Mouse (Mus musculus): Measurements from ENCODE around the gene Mfsd11.

Mfsd11 gene

DNA sequence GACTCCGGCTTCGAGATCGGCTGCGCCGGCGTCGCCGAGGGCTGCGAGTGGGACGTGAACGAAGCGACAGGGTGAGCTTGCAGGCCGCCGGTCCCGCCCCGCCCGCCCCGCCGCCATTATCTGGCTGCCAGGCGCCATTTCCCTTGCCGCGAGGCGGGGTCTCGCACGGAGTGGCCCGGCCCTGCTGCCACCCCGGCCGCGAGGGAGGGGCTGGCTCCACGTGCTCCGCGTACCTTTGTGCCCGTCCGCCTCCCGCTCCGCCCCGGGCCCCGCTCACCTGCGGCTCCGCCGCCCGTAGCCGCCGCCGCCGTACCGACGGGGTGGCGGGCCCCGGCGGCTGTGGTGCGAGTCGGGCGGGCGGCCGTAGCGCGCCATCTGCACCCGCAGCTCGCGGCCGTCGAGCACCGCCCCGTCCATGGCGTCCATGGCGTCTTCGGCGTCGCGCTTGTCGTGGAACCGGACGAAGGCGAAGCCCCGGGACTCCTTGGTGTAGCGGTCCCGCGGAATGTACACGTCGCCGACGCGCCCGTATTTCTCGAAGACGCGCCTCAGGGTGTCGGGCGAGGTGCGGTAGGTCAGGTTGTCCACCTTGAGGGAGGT is at the start of gene Mfsd11:
Mfsd11 (plus strand) TSS at position 150 of the 600 bp plus-strand sequence.
- peak; percentile 75 to 80 for DNase-seq (ENCODE audit: low spot score in 2 of 2)

DNA sequence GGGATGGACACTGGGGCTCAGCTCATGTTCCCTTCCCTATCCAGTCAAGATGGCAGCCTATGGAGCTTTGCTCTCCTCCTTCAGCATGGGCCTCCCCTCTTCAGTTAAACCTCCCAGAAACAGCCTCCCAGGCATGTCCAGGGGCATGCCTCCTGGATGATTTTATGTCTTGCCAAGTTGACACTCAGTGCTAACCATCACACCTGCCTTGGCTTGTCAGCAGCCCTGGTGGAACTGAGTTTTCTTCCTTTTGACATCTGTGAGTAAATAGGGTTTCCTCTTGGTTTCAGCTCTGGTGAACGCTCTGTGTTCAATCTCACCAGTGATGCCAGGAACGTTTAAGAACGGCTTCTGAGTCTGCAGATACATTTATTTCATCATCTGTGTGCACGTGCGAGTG is 49.5 kb upstream of the Mfsd11 start:
- DNase-seq (ENCODE audit: low spot score in 2 of 2): no peak

GRCm38 (mm10) chr11:116806136-116807071 is 45.8 kb upstream of the Mfsd11 start:
- DNase-seq (ENCODE audit: low spot score in 2 of 2): no peak

GRCm38 (mm10) chr11:116807116-116807515 is 45.1 kb upstream of the Mfsd11 start:
- no peak for DNase-seq (ENCODE audit: low spot score in 2 of 2)

- DNase-seq (ENCODE audit: low spot score in 2 of 2): no peak
Observed at GRCm38 (mm10) chr11:116807526-116807925, 44.7 kb upstream of the Mfsd11 start.

- DNase-seq (ENCODE audit: low spot score in 2 of 2): peak; percentile 64 to 76
Observed at GRCm38 (mm10) chr11:116807938-116808606, 44.2 kb upstream of the Mfsd11 start.

GRCm38 (mm10) chr11:116808811-116809395 is 43.3 kb upstream of the Mfsd11 start:
- no peak for DNase-seq (ENCODE audit: low spot score in 2 of 2)

DNA sequence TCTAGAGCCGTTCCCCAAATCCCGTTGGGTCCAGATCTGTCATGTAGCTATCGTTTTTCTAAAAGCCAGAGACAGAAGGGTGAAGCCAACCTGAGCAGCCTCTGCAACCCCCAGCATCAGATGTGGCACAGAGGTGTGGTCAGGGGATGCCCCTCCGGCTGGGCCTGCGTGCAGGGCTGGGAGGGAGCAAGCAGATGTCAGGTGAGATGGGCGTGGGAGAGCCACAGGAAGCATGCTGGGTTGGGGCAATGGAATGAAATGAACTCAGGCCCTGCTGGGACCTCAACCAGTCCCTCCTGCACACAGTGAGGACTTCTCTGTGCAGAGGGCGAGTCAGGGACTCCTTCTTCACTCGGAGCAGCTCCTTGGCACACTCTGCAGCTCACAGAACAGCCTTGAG is 42.7 kb upstream of the Mfsd11 start:
- no peak for DNase-seq (ENCODE audit: low spot score in 2 of 2)

GRCm38 (mm10) chr11:116810528-116810927 is 41.7 kb upstream of the Mfsd11 start:
- no peak for DNase-seq (ENCODE audit: low spot score in 2 of 2)

GRCm38 (mm10) chr11:116810983-116811901 is 41.0 kb upstream of the Mfsd11 start:
- DNase-seq (ENCODE audit: low spot score in 2 of 2): peak in 1 of 2 experiments; percentile 37

DNA sequence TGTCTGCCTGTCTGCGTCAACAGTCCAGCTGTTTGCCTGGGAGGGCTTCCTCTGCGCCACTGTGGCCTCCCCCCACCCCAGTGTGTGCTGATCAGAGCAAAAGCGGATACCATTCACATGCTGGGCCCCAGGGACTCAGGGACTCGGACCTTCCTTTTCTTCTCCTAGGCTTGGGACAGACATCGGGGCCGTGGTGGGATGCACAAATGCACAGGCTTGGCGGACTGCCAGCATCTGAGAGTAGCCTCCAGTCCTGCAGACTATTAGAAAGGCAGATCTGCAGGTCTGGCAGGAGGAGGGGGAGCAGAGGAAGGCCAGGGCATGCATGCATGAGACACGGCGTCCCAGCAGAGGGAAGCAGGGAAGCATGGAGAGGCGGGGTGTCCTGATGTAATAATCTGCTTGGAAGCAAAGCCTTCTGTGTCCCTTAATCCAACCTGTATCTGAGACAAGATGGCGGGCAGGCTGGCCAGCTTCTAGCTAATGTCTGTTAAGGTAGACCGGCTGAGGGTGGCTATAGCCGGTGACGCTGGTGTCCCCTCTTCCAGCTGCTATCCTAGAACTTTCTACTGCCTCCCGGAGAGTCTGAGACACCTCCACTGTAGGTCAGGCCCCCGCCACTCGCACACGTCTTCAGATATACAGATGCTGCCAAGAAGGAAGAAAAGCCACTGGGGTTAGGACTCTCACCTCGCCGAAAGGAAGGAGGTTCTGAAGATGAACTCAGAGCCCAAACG is 39.3 kb upstream of the Mfsd11 start:
- no peak for DNase-seq (ENCODE audit: low spot score in 2 of 2)

DNA sequence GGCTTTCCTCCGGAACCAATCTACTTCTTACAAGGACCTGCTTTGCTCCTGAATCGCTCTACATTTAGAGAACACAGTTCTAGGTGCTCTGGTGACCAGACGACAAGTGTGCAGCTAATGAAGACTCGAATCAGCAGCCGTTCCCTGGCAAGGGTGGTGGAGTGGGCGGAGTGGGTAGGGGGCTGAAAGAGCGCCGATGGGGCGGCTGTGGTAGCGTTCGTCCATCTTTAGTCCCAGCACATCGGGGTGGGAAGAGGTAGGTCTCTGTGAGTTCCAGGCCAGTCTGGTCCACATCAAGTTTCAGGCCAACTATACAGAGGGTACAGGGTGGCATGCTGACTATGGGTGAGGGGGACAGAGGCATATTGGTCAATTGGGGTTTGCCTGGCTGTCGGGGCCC is 38.6 kb upstream of the Mfsd11 start:
- DNase-seq (ENCODE audit: low spot score in 2 of 2): no peak

- no peak for DNase-seq (ENCODE audit: low spot score in 2 of 2)
Observed at GRCm38 (mm10) chr11:116814076-116814883, 38.0 kb upstream of the Mfsd11 start.

DNA sequence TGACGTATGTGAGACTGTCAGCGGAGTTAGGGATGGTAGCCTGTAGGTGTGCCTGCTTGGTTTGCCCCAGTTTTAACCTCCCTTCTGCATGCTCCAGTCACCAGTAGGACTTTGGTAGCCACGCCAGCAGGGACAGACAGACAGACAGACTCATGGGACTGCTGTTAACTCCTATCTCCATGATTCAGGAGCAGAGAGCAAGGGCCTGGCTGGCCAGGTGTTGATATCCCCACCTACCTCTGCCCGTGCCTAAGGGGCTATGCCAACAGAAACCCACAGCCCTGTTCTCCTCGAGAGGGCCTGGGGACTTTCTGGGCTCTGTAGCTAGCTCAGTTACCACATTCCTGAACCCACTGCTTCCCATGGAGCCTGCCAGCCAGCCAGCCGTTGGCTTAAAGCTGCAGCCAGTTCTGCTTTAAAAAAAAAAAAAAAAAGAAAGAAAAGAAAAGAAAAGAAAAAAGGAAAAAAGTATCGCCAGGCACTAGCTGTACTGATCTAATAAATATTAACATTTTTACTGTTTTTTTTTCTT is 37.3 kb upstream of the Mfsd11 start:
- DNase-seq (ENCODE audit: low spot score in 2 of 2): no peak

GRCm38 (mm10) chr11:116816769-116817168 is 35.5 kb upstream of the Mfsd11 start:
- peak in 1 of 2 experiments; percentile 55 for DNase-seq (ENCODE audit: low spot score in 2 of 2)

DNA sequence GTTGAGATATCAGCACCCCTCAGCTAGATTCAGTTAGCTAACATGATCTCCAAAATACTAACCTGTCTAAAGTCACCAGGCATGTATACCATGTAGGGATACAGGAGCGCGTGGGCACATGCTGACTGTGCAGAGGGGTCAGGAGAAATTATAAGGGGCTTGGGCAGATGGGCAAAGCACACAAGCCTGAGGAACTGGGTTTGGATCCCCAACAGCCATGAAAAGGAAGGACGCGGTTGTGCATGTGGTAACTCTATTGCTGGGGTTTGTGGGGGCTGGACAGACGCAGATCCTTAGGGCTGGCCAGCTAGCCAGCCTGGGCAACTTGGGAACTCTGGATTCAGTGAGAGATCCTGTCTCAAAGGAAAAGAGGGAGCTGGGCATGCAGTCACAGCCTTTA is 34.7 kb upstream of the Mfsd11 start:
- no peak for DNase-seq (ENCODE audit: low spot score in 2 of 2)

GRCm38 (mm10) chr11:116818722-116819121 is 33.5 kb upstream of the Mfsd11 start:
- DNase-seq (ENCODE audit: low spot score in 2 of 2): no peak

- DNase-seq (ENCODE audit: low spot score in 2 of 2): no peak
Observed at GRCm38 (mm10) chr11:116819932-116820593, 32.2 kb upstream of the Mfsd11 start.

All from urinary bladder, adult 18-20 months (tissue).